Mouse (Mus musculus) hindbrain, postnatal 0 days (tissue): ENCODE measurements around the gene Vmn2r87. TPM values are rescaled to one million over a fixed set of nuclear protein-coding genes. Genes with fewer than 3 reads are reported as not detected.
"Not testable (repeated sequence)": the region's sequence is repeated elsewhere in the genome, so short reads cannot be mapped to it uniquely, and the experiment has no call there.

Experiments used
- ATAC-seq: fragments of 200-750 bp; cut with Nextera tagmentation; 2 replicates; pipeline ENCODE4 v1.8.0; 2017; ENCODE audit warnings: mild to moderate bottlenecking, moderate TSS enrichment, moderate library complexity
- DNase-seq: peaks from one replicate; pipeline ENCODE4 v3.0.0-alpha.2; 2015; ENCODE audit warnings: low spot score
- H3K27ac ChIP-seq: fragments of 300-500 bp; sonication (generic); 2 replicates; pipeline ENCODE4 v1.5.1; 2014; ENCODE audit warnings: mild to moderate bottlenecking
- H3K27me3 ChIP-seq: fragments of 300-500 bp; sonication (generic); 2 replicates; pipeline ENCODE4 v1.6.1; 2014; ENCODE audit warnings: low read length, mixed read lengths; ENCODE audit not compliant: insufficient read depth
- H3K36me3 ChIP-seq: fragments of 300-500 bp; sonication (generic); 2 replicates; pipeline ENCODE4 v1.6.1; 2014; ENCODE audit warnings: low read length, mixed read lengths; ENCODE audit not compliant: insufficient read depth
- H3K4me1 ChIP-seq: fragments of 300-500 bp; sonication (generic); 2 replicates; pipeline ENCODE4 v1.6.1; 2014; ENCODE audit warnings: antibody characterized with exemption, low read length, mixed read lengths; ENCODE audit not compliant: insufficient read depth
- H3K4me2 ChIP-seq: fragments of 300-500 bp; sonication (generic); 2 replicates; pipeline ENCODE4 v1.6.1; 2014; ENCODE audit warnings: low read depth, mild to moderate bottlenecking, low read length, moderate library complexity, mixed read lengths
- H3K4me3 ChIP-seq: fragments of 300-500 bp; sonication (generic); 2 replicates; pipeline ENCODE4 v1.5.1; 2014; ENCODE audit warnings: low read length
- H3K9ac ChIP-seq: fragments of 300-500 bp; sonication (generic); replicated peaks from 2 replicates; pipeline ENCODE4 v1.6.1; 2014; ENCODE audit warnings: mild to moderate bottlenecking, low read length, moderate library complexity, mixed read lengths
- H3K9me3 ChIP-seq: fragments of 300-500 bp; sonication (generic); 2 replicates; pipeline ENCODE4 v1.6.1; 2016; ENCODE audit warnings: low read length, mixed read lengths
- CTCF ChIP-seq: IDR thresholded peaks from 2 replicates; pipeline ENCODE4 v1.5.1; 2016; ENCODE audit warnings: antibody characterized with exemption, control low read depth, low read depth
- WGBS: fragments of 180-500 bp; shearing (Covaris S2); extraction: QIAGEN DNeasy Blood & Tissue Kit; methylation state at CpG from one replicate; pipeline ENCODE4 v1.1.7; 2014; 5-methylcytosine and 5-hydroxymethylcytosine counted together
- polyA plus RNA-seq: library from polyadenylated mRNA; unstranded; fragments of >200 nt; fragmentation: Nextera tagmentation; extraction: Ambion mirVana; gene quantifications from 2 replicates; pipeline ENCODE4 v1.2.1, GENCODE M21; 2015
- total RNA-seq: library from RNA; depleted of rRNA; stranded (reverse); fragments of >200 nt; gene quantifications from 2 replicates; pipeline ENCODE4 v1.2.3, GENCODE M21; 2014; rRNA removed

The Vmn2r87 gene
- total and polyA plus RNA-seq, 2 experiments from 2014 or later = 0.84 TPM; not detected in 1

DNA sequence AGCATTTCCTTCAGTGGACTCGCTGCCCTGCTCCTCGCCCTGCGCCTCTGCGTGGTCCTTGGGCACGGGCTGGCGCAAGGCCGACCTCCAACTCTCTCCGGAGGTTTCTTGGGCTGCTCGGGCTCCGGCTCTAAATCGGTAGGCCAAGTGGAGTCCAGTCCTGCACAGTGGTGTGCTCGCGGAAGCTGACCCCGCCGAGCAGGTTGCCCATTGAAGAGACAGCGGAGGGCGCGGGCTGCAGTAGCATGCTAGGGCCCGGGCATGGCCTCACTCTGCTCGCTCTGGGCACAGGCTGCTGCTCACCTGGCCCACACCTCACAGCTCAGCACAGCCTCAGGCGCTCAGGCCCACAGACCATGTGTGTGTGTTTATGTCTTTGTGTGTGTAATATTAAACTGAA lies 52.4 kb downstream of the Vmn2r87 start:
- ATAC-seq = no peak
- no peaks in the 10 kb centered on the region for H3K27me3 ChIP-seq
- H3K4me2 ChIP-seq = no peak overlapping the region
- H3K4me3 ChIP-seq = no peak overlapping the region
- no peak overlapping the region for H3K9ac ChIP-seq
- H3K27ac ChIP-seq = no peak overlapping the region
- H3K9me3 ChIP-seq = no peaks in the 10 kb centered on the region
- no peaks in the 10 kb centered on the region for H3K4me1 ChIP-seq
- WGBS = 91% methylated on average over 21 of the region's 21 CpGs
- no peak for DNase-seq
- no peaks in the 10 kb centered on the region for H3K36me3 ChIP-seq
- no peak for TF ChIP-seq CTCF

DNA sequence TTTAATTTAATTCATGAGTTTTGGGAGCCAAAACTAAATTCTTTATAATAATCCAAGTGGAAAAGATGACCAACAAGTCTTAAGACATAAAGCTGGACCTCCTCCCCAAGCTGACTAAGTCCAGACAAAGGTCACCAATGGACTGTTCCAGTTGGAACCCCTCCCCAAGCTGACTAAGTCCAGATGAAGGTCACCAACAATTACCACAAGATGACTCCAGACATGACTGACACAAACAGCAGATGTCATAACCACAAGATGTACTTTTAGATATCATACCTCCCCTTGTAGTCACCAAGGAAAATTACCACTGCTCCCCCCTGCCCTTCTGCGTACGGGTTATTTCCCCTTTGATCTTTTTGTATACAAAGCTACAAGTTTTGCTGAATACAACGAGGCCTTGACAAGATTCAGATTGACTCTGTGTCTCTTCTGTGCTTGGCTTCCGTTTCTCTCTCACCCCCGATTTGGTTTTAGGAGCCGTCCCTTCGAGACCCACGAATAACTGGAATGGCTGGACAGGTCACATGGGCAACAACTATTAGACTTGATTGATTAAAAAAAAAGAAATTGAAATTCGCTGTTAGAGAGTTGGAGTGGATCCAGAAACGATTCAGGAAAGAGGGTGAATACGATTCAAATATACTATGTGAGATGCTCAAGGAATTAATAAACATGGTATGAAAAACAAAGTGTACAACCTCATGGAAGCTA lies 62.9 kb downstream of the Vmn2r87 start:
- not testable (repeated sequence) for DNase-seq, H3K27me3 ChIP-seq, H3K4me2 ChIP-seq, H3K9me3 ChIP-seq, H3K9ac ChIP-seq, ATAC-seq, H3K4me3 ChIP-seq, H3K36me3 ChIP-seq, H3K27ac ChIP-seq, H3K4me1 ChIP-seq
- 87% methylated on average over 11 of the region's 11 CpGs for WGBS

DNA sequence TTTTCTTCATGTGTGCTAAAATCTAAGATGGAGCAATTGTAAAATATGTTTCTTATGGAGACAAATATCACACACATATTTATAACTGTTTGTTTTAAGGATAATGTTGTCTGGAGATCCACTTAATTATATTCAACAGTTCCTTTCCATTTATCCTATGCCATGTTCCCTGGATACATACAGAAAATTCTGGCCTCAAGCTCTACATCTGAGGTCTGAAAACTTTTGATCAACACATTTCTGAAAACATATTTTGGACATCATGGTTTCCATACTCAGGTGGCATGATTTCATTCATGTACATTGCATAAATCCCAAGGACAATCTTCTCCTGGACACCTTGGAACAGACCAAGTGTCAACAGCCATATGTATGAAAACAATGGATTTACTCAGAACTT lies 67.6 kb downstream of the Vmn2r87 start, which contains the start of gene Vmn2r85:
Gene Vmn2r85, minus strand, starts transcription at position 101 of the 400 bp plus-strand sequence.
- H3K4me2 ChIP-seq, H3K9me3 ChIP-seq, DNase-seq, H3K27ac ChIP-seq, H3K27me3 ChIP-seq, H3K9ac ChIP-seq, H3K4me3 ChIP-seq, H3K36me3 ChIP-seq, H3K4me1 ChIP-seq, ATAC-seq: not testable (repeated sequence)

GRCm38 (mm10) chr10:130422368-130422767 lies 74.8 kb downstream of the Vmn2r87 start:
- 81% methylated on average over 2 of the region's 2 CpGs for WGBS

More at GRCm38 (mm10) chr10:130422368-130422767, 74.8 kb downstream of the Vmn2r87 start:
- H3K27ac ChIP-seq, H3K27me3 ChIP-seq, H3K9me3 ChIP-seq, ATAC-seq, DNase-seq, H3K4me3 ChIP-seq, H3K4me1 ChIP-seq, H3K9ac ChIP-seq, H3K4me2 ChIP-seq, H3K36me3 ChIP-seq: not testable (repeated sequence)

Other genes starting within 250 kb of the Vmn2r87 start
- gene Neurod4, start 217.2 kb downstream of the Vmn2r87 start, total RNA-seq = 0.65 and 2.6 TPM in 2 replicates
- gene Neurod4, start 217.2 kb downstream of the Vmn2r87 start, polyA plus RNA-seq = 0.91 and 1.3 TPM in 2 replicates
- not detected in 2 replicates for gene Tespa1, start 174.5 kb downstream of the Vmn2r87 start, total RNA-seq
- not detected in 2 replicates for gene Tespa1, start 174.5 kb downstream of the Vmn2r87 start, polyA plus RNA-seq
- gene Vmn2r84, start 103.1 kb downstream of the Vmn2r87 start, total RNA-seq = 0.04 and 0.16 TPM in 2 replicates
- gene Vmn2r84, start 103.1 kb downstream of the Vmn2r87 start, polyA plus RNA-seq = 0.03 TPM in 1 of 2 replicates, not detected in the other
- 0.05 and 0.07 TPM in 2 replicates for gene Vmn2r85, start 67.7 kb downstream of the Vmn2r87 start, total RNA-seq
- gene Vmn2r85, start 67.7 kb downstream of the Vmn2r87 start, polyA plus RNA-seq = 0.03 and 0.05 TPM in 2 replicates
- gene Vmn2r86, start 41.3 kb downstream of the Vmn2r87 start, total RNA-seq = not detected in 2 replicates
- gene Vmn2r86, start 41.3 kb downstream of the Vmn2r87 start, polyA plus RNA-seq = 0.01 and 0.05 TPM in 2 replicates